Mouse (Mus musculus) limb, embryonic 14.5 days (tissue): ENCODE measurements around the gene Fxyd3. TPM values are rescaled to one million over a fixed set of nuclear protein-coding genes. Genes with fewer than 3 reads are reported as not detected.
A peak's percentile ranks its signal among the peaks of the same experiment; 100 is the strongest.

Source experiments
- ATAC-seq: fragments of 200-750 bp; cut with Nextera tagmentation; 2 replicates; pipeline ENCODE4 v1.8.0; 2017; ENCODE audit warnings: low read depth, moderate number of reproducible peaks, moderate TSS enrichment; ENCODE audit not compliant: low FRiP score
- DNase-seq: peaks from one replicate; pipeline ENCODE4 v3.0.0-alpha.2; 2015; ENCODE audit warnings: low spot score
- H3K27ac ChIP-seq: fragments of 300-500 bp; sonication (generic); replicated peaks from 2 replicates; pipeline ENCODE4 v1.5.1; 2014; ENCODE audit warnings: low read depth, mild to moderate bottlenecking, low read length, moderate library complexity, mixed read lengths
- H3K27me3 ChIP-seq: fragments of 300-500 bp; sonication (generic); 2 replicates; pipeline ENCODE4 v1.6.1; 2014; ENCODE audit warnings: low read length, mixed read lengths; ENCODE audit not compliant: control insufficient read depth, insufficient read depth
- H3K36me3 ChIP-seq: fragments of 300-500 bp; sonication (generic); 2 replicates; pipeline ENCODE4 v1.6.1; 2014; ENCODE audit warnings: mild to moderate bottlenecking, low read length, moderate library complexity, mixed read lengths; ENCODE audit not compliant: control insufficient read depth, insufficient read depth
- H3K4me1 ChIP-seq: fragments of 300-500 bp; sonication (generic); 2 replicates; pipeline ENCODE4 v1.6.1; 2014; ENCODE audit warnings: antibody characterized with exemption, low read length, mixed read lengths; ENCODE audit not compliant: control insufficient read depth, insufficient read depth
- H3K4me2 ChIP-seq: fragments of 300-500 bp; sonication (generic); replicated peaks from 2 replicates; pipeline ENCODE4 v1.6.1; 2014; ENCODE audit warnings: low read depth, mild to moderate bottlenecking, low read length, moderate library complexity; ENCODE audit not compliant: severe bottlenecking
- H3K4me3 ChIP-seq: fragments of 300-500 bp; sonication (generic); replicated peaks from 2 replicates; pipeline ENCODE4 v1.5.1; 2014; ENCODE audit warnings: low read length
- H3K9ac ChIP-seq: fragments of 300-500 bp; sonication (generic); 2 replicates; pipeline ENCODE4 v1.6.1; 2014; ENCODE audit warnings: mild to moderate bottlenecking, low read depth, low read length, moderate library complexity; ENCODE audit not compliant: severe bottlenecking
- H3K9me3 ChIP-seq: fragments of 300-500 bp; sonication (generic); 2 replicates; pipeline ENCODE4 v1.6.1; 2016; ENCODE audit warnings: low read length; ENCODE audit not compliant: control insufficient read depth
- POLR2A ChIP-seq: fragments of 200-500 bp; IDR thresholded peaks from 2 replicates; pipeline ENCODE4 v1.8.0; 2012; ENCODE audit warnings: inconsistent platforms, mild to moderate bottlenecking, moderate library complexity, borderline replicate concordance; ENCODE audit not compliant: insufficient read depth, insufficient read length; ENCODE audit errors: extremely low read depth
- WGBS: fragments of 180-500 bp; shearing (Covaris S2); extraction: QIAGEN DNeasy Blood & Tissue Kit; methylation state at CpG from one replicate; pipeline ENCODE4 v1.1.7; 2014; 5-methylcytosine and 5-hydroxymethylcytosine counted together
- polyA plus RNA-seq, 2 experiments: library from polyadenylated mRNA; depleted of rRNA in 1 of 2; stranded (reverse) in 1 of 2; unstranded in 1 of 2; fragments of >200 nt; fragmentation: Nextera tagmentation in 1 of 2; extraction: Ambion mirVana in 1 of 2; gene quantifications; 2 replicates each; pipeline versions ENCODE4 v1.2.1 to v1.2.3; 2012 to 2014

Gene Fxyd3
- polyA plus RNA-seq, 2 experiments, result 39.8 to 79.5 TPM

DNA sequence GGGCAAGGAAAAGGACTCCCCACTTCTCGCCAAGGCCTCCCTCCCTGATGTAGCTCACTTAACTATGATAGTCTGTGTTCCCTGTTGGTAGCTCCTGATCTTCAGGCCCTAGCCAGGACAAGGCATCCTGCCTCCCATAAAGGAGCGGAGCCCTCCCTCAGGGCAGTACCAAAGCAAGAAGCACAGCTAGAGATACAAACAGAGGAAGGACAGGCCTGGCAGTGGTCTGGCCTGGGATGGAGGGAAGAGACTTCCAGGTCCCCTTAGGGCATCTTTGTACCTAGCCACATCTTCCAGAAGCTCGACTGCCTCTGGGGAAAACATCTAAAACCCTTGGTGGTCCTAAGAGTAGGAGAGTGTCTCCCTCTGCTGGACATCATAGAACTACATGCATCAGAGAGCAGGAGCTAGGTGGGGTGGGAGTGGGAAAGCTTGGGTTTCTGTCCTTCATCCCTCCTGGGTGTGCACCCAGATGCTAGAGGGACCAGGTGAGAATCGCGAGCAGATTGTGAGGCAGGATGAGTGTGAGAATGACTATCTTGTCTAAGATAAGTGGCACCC, 1.5 kb upstream of the Fxyd3 start:
- Histone ChIP-seq H3K4me1 (peaks cover 11% of the 10 kb centered on the region; the same call in 1 of the 2 replicates), H3K4me2 (no peak overlapping the region), H3K9me3 (no peaks in the 10 kb centered on the region), H3K4me3 (no peak overlapping the region), H3K36me3 (no peaks in the 10 kb centered on the region), H3K9ac (no peak overlapping the region), H3K27me3 (no peaks in the 10 kb centered on the region), H3K27ac (no peak overlapping the region; the same call in 1 of the 2 replicates)
- peak; percentile 76 for DNase-seq
- WGBS, result 30% methylated on average over 5 of the region's 5 CpGs
- peak; percentile 34; the same call in 1 of the 2 replicates for ATAC-seq
- no peak for TF ChIP-seq POLR2A

DNA sequence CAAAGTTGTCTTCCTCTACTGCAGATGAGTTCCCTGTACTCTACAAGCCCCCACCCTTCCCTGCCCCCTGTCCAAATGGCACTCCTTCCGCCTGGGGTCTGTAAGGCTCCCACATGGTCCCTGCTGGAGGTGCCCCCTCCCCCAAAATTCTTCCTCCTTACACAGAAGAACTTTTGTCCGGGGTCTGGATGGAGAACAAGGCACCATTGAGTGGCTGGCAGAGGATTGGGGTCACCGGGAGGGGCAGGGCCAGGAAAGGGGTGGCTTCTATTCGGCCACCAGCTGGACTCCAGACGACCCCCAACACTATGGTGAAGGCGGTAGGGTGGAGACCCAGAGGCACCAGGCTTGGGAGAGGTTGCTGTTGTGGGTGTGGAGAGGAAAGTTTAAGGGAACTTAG, 966 bp upstream of the Fxyd3 start:
- DNase-seq, result no peak
- ATAC-seq, result peak; percentile 56
- WGBS, result 52% methylated on average over 6 of the region's 6 CpGs
- Histone ChIP-seq H3K4me3 (no peak overlapping the region), H3K4me2 (no peak overlapping the region), H3K4me1 (peaks cover 11% of the 10 kb centered on the region; the same call in 1 of the 2 replicates), H3K9ac (no peak overlapping the region), H3K27ac (peak overlapping the region; percentile 61; the same call in 1 of the 2 replicates), H3K36me3 (no peaks in the 10 kb centered on the region), H3K27me3 (no peaks in the 10 kb centered on the region), H3K9me3 (no peaks in the 10 kb centered on the region)
- TF ChIP-seq POLR2A, result no peak

DNA sequence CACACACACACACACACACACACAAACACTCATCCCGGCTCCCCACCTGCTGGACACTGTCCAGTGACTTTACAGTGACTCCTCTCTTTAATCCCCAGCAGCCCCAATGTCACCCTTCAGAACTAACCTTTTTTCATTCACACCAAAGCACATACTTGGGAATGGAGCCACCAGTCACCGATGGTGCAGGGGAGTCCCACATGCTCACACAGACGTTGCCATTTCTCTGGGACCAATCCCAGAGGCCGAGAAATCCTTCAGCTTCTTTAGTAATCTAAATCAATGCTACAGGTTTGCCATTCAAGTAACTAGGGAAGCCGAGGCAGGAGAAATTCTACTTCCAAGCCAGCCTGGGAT, 1.8 kb downstream of the Fxyd3 start:
- WGBS, result 63% methylated on average over 5 of the region's 5 CpGs
- no peaks in the 10 kb centered on the region for H3K9me3 ChIP-seq
- H3K4me3 ChIP-seq, result no peak overlapping the region
- ATAC-seq (no peak), DNase-seq (no peak)
- TF ChIP-seq POLR2A, result no peak
- H3K27me3 ChIP-seq, result no peaks in the 10 kb centered on the region
- H3K4me2 ChIP-seq, result no peak overlapping the region
- no peaks in the 10 kb centered on the region for H3K36me3 ChIP-seq
- no peak overlapping the region for H3K9ac ChIP-seq
- H3K4me1 ChIP-seq, result peaks cover 11% of the 10 kb centered on the region; the same call in 1 of the 2 replicates
- no peak overlapping the region for H3K27ac ChIP-seq

DNA sequence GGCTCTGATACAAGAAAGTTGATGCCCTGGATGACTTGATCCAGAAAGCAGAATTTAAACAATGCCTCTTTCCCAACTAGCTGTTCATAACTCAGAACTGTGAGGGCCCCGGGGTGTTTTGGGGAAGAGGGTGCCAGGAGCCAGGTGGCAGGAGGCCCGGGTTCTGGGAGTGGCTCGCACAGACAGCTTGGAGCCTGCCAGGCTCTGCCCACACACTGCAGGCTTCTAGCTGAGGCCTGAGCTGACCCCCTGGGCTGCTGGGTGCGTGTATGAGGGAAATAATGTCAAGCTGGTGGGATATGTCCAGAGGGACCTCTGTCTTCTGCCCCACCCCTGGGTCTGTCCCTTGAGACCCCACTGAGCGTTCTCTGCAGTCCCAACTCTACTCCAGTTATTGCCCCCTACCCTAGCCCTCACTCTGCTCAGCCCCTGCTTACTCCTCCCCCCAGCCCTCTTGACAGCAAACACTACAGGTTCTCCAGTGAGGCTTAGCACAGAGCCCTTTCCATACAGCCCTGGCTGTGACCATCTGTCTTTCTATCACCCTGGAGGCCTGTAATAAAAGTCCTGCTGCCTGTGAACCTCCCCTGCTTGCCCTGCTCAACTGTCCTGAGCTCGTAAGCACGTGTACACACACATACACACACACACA, 2.3 kb downstream of the Fxyd3 start:
- H3K36me3 ChIP-seq, result no peaks in the 10 kb centered on the region
- TF ChIP-seq POLR2A, result no peak
- no peak overlapping the region for H3K4me2 ChIP-seq
- no peaks in the 10 kb centered on the region for H3K27me3 ChIP-seq
- H3K27ac ChIP-seq, result no peak overlapping the region
- ATAC-seq (no peak), DNase-seq (no peak)
- WGBS, result 49% methylated on average over 7 of the region's 7 CpGs
- H3K4me1 ChIP-seq, result peaks cover 11% of the 10 kb centered on the region; the same call in 1 of the 2 replicates
- H3K4me3 ChIP-seq, result no peak overlapping the region
- no peaks in the 10 kb centered on the region for H3K9me3 ChIP-seq
- no peak overlapping the region for H3K9ac ChIP-seq

DNA sequence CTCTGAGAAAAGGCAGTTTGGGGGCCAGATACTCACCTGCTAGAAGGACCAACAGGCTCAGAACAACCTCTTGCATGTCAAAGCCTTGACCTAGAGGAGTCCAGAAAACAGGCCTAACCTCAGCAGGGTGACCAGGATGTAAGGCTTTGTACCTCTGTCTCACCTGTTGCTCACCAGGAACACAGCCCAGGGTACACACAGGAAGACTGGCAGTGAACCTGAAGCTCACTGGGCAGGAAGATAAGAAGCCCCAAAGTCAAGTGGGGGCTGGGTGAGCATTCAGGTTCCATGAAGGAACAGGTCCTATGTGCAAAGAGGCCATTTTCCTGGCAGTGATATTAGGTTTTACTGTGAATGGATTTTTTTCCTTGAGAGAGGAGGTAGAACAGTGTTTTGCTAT, 3.0 kb downstream of the Fxyd3 start:
- Histone ChIP-seq H3K9ac (no peak overlapping the region), H3K9me3 (no peaks in the 10 kb centered on the region), H3K27me3 (no peaks in the 10 kb centered on the region), H3K4me3 (no peak overlapping the region), H3K4me2 (no peak overlapping the region), H3K27ac (no peak overlapping the region), H3K36me3 (no peaks in the 10 kb centered on the region), H3K4me1 (peaks cover 16% of the 10 kb centered on the region; the same call in 1 of the 2 replicates)
- TF ChIP-seq POLR2A, result no peak
- DNase-seq (no peak), ATAC-seq (no peak)
